Mouse (Mus musculus) embryonic facial prominence, embryonic 10.5 days (tissue): ENCODE measurements around the gene Fcna. TPM values are rescaled to one million over a fixed set of nuclear protein-coding genes. Genes with fewer than 3 reads are reported as not detected.

Experiments
- polyA plus RNA-seq: library from polyadenylated mRNA; unstranded; fragments of >200 nt; fragmentation: Nextera tagmentation; extraction: Ambion mirVana; gene quantifications from 2 replicates; pipeline ENCODE4 v1.2.1, GENCODE M21; 2016

The Fcna gene
- polyA plus RNA-seq, 1 experiment from 2014 or later: 0.49 TPM

Other genes with a start within 250 kb of the Fcna start
- 0.14 TPM in 1 of 2 replicates, not detected in the other for gene Entpd2, start 232.2 kb downstream of the Fcna start, polyA plus RNA-seq
- 38.3 and 40.3 TPM in 2 replicates for gene Npdc1, start 228.7 kb downstream of the Fcna start, polyA plus RNA-seq
- gene Fut7, start 204.8 kb downstream of the Fcna start, polyA plus RNA-seq: not detected in 2 replicates
- gene Abca2, start 199.3 kb downstream of the Fcna start, polyA plus RNA-seq: 4.3 and 5.6 TPM in 2 replicates
- 0.60 and 1.4 TPM in 2 replicates for gene Clic3, start 171.2 kb downstream of the Fcna start, polyA plus RNA-seq
- gene Paxx, start 166.9 kb downstream of the Fcna start, polyA plus RNA-seq: 15.8 and 16.0 TPM in 2 replicates
- gene Ptgds, start 158.0 kb downstream of the Fcna start, polyA plus RNA-seq: 0.18 TPM in 1 of 2 replicates, not detected in the other
- not detected in 2 replicates for gene Lcn12, start 134.1 kb downstream of the Fcna start, polyA plus RNA-seq
- 87.9 and 92.2 TPM in 2 replicates for gene Fbxw5, start 127.3 kb downstream of the Fcna start, polyA plus RNA-seq
- 6.1 and 6.7 TPM in 2 replicates for gene C8g, start 126.3 kb downstream of the Fcna start, polyA plus RNA-seq
- gene Traf2, start 81.1 kb downstream of the Fcna start, polyA plus RNA-seq: 39.9 and 40.1 TPM in 2 replicates
- 310 and 316 TPM in 2 replicates for gene Edf1, start 70.2 kb downstream of the Fcna start, polyA plus RNA-seq
- 1.9 and 7.7 TPM in 2 replicates for gene Mamdc4, start 53.2 kb downstream of the Fcna start, polyA plus RNA-seq
- 146 and 155 TPM in 2 replicates for gene Phpt1, start 52.8 kb downstream of the Fcna start, polyA plus RNA-seq
- gene Ajm1, start 46.3 kb downstream of the Fcna start, polyA plus RNA-seq: 0.05 and 0.16 TPM in 2 replicates
- 77.1 and 78.2 TPM in 2 replicates for gene Rabl6, start 19.5 kb downstream of the Fcna start, polyA plus RNA-seq
- gene Ccdc183, start 10.4 kb downstream of the Fcna start, polyA plus RNA-seq: 0.10 and 0.11 TPM in 2 replicates
- gene Tmem141, start 6.0 kb downstream of the Fcna start, polyA plus RNA-seq: 16.6 and 17.2 TPM in 2 replicates
- gene Lcn8, start 25.1 kb upstream of the Fcna start, polyA plus RNA-seq: 0.24 TPM in 1 of 2 replicates, not detected in the other
- not detected in 2 replicates for gene Lcn5, start 29.9 kb upstream of the Fcna start, polyA plus RNA-seq
- not detected in 2 replicates for gene Lcn6, start 48.8 kb upstream of the Fcna start, polyA plus RNA-seq
- not detected in 2 replicates for gene Lcn10, start 54.7 kb upstream of the Fcna start, polyA plus RNA-seq
- gene Obp2a, start 72.0 kb upstream of the Fcna start, polyA plus RNA-seq: not detected in 2 replicates
- 80.3 and 82.0 TPM in 2 replicates for gene Bmyc, start 78.7 kb upstream of the Fcna start, polyA plus RNA-seq
- not detected in 2 replicates for gene Obp2b, start 109.0 kb upstream of the Fcna start, polyA plus RNA-seq
- not detected in 2 replicates for gene Lcn3, start 137.5 kb upstream of the Fcna start, polyA plus RNA-seq
- not detected in 2 replicates for gene Lcn11, start 149.0 kb upstream of the Fcna start, polyA plus RNA-seq
- gene Gm13539, start 154.2 kb upstream of the Fcna start, polyA plus RNA-seq: not detected in 2 replicates
- gene Glt6d1, start 187.8 kb upstream of the Fcna start, polyA plus RNA-seq: not detected in 2 replicates
- gene Lcn9, start 195.1 kb upstream of the Fcna start, polyA plus RNA-seq: not detected in 2 replicates
- not detected in 2 replicates for gene Sohlh1, start 219.2 kb upstream of the Fcna start, polyA plus RNA-seq
- 0.10 and 0.23 TPM in 2 replicates for gene Kcnt1, start 235.7 kb upstream of the Fcna start, polyA plus RNA-seq